ENCODE assay signal across 10 mouse cellular contexts in genomic region chr2:30646833-30647232, GRCm38 (mm10). TPM values are rescaled to one million over a fixed set of nuclear protein-coding genes. Genes with fewer than 3 reads are reported as not detected.
DNase-seq lines count a peak whose midpoint lies in the region; ATAC-seq and TF ChIP-seq lines count a peak whose summit lies in the region.
"Had no signal": no experiment of that assay in that cellular context is flagged by ENCODE, and none has a peak within 500 bp of the region (broad histone marks: within the 10 kb centered on the region; RNA-seq: fewer than 3 reads in every experiment).

No protein-coding gene starts in this region.

- no peaks in the 10 kb centered on the region for H3K9me3 ChIP-seq in forebrain, embryonic 16.5 days (ENCODE audit: control insufficient read depth, low read length)
- H3K9me3 ChIP-seq in stomach, postnatal 0 days (ENCODE audit: control insufficient read depth, low read length): no peaks in the 10 kb centered on the region

- 2% methylated on average over 5 of the region's 5 CpGs for WGBS in forebrain, embryonic 16.5 days
- WGBS in stomach, postnatal 0 days: 25% methylated on average over 5 of the region's 5 CpGs

- peak overlapping the region; percentile 50 for H3K4me2 ChIP-seq in forebrain, embryonic 16.5 days (ENCODE audit: low read length)
- no peak overlapping the region for H3K4me2 ChIP-seq in stomach, postnatal 0 days (replicated peaks; ENCODE audit: low read depth)

- peaks cover 39% of the 10 kb centered on the region for H3K4me1 ChIP-seq in forebrain, embryonic 16.5 days (replicated peaks; ENCODE audit: control insufficient read depth, insufficient read depth, low read length)
- peaks cover 7% of the 10 kb centered on the region; the same call in 1 of the 2 replicates for H3K4me1 ChIP-seq in stomach, postnatal 0 days (replicated peaks; ENCODE audit: control insufficient read depth, insufficient read depth)

- no peak for TF ChIP-seq EP300 in stomach, postnatal 0 days (optimal IDR thresholded peaks at IDR 0.05)

- H3K4me3 ChIP-seq in forebrain, embryonic 16.5 days (replicated peaks; ENCODE audit: low read length): no peak overlapping the region
- peak overlapping the region; percentile 0; the same call in 1 of the 2 replicates for H3K4me3 ChIP-seq in layer of hippocampus, adult 2 months
- no peak overlapping the region for H3K4me3 ChIP-seq in stomach, postnatal 0 days (ENCODE audit: low read depth, low read length)

- H3K27ac ChIP-seq in forebrain, embryonic 16.5 days (ENCODE audit: low read length): peak overlapping the region; percentile 100
- peak overlapping the region; percentile 99 for H3K27ac ChIP-seq in layer of hippocampus, adult 2 months
- H3K27ac ChIP-seq in stomach, postnatal 0 days (replicated peaks): peak overlapping the region; percentile 61

- H3K9ac ChIP-seq in forebrain, embryonic 16.5 days (replicated peaks; ENCODE audit: low read depth, low read length): peak overlapping the region; percentile 70
- H3K9ac ChIP-seq in stomach, postnatal 0 days (ENCODE audit: low read length): peak overlapping the region; percentile 36; the same call in 1 of the 2 replicates

- no peaks in the 10 kb centered on the region for H3K36me3 ChIP-seq in forebrain, embryonic 16.5 days (ENCODE audit: control insufficient read depth, insufficient read depth)
- no peaks in the 10 kb centered on the region for H3K36me3 ChIP-seq in stomach, postnatal 0 days (ENCODE audit: control insufficient read depth, insufficient read depth, low read length)

- no peak for TF ChIP-seq CTCF in layer of hippocampus, adult 2 months (conservative IDR thresholded peaks at IDR 0.05)
- TF ChIP-seq CTCF in stomach, postnatal 0 days (IDR thresholded peaks at IDR 0.05; ENCODE audit: low read depth): no peak

- peak; percentile 76 for ATAC-seq in forebrain, embryonic 16.5 days
- no peak for ATAC-seq in stomach, postnatal 0 days (ENCODE audit: low FRiP score, low TSS enrichment)
- ATAC-seq: Patski had no signal

- DNase-seq in retina, postnatal 1 day: peak; percentile 83
- DNase-seq in retina, embryonic 14.5 days (ENCODE audit: low spot score): no peak
- DNase-seq in heart, postnatal 4 days: peak; percentile 63
- DNase-seq in layer of hippocampus, adult 2 months (ENCODE audit: low spot score in 2 of 2): peak in 1 of 2 experiments; percentile 66
- peak; percentile 59 to 75 for DNase-seq in lung, postnatal 4 days
- DNase-seq in stomach, postnatal 0 days (ENCODE audit: low spot score): peak; percentile 56
- DNase-seq in thymus, postnatal 25 days: no peak

- no peaks in the 10 kb centered on the region for H3K27me3 ChIP-seq in forebrain, embryonic 16.5 days (replicated peaks; ENCODE audit: control insufficient read depth, insufficient read depth, low read length)
- H3K27me3 ChIP-seq in stomach, postnatal 0 days (ENCODE audit: control insufficient read depth, insufficient read depth, low read length): no peaks in the 10 kb centered on the region
- H3K27me3 ChIP-seq: Patski had no signal

RNA-seq across cellular contexts. Expression of gene Cstad, which starts 52.0 kb away (rescaled TPM):
- 0.89 and 0.93 TPM in 2 replicates for polyA plus RNA-seq in forebrain, embryonic 16.5 days (2015; fragmentation: Nextera tagmentation; extraction: Ambion mirVana)
- total RNA-seq in heart, postnatal 4 days (2021): 1 to 10 TPM; 1.7 to 3.2 TPM
- total RNA-seq in layer of hippocampus, adult 2 months (2021): 10 to 100 TPM in 1 of 2 experiments, 1 to 10 TPM in 1; 7.8 to 11.3 TPM
- polyA plus RNA-seq in stomach, postnatal 0 days (2015; fragmentation: Nextera tagmentation; extraction: Ambion mirVana): 0.57 and 0.63 TPM in 2 replicates
- polyA plus RNA-seq: small intestine, adult 2 months had no signal

Comparison
In these comparisons a context has a peak if more than half of its experiments do, and no peak if none do; other contexts are left out.
1. DNase-seq: peak in retina, postnatal 1 day (single experiment), heart, postnatal 4 days (single experiment), lung, postnatal 4 days (2 of 2) and stomach, postnatal 0 days (single experiment); none in retina, embryonic 14.5 days (single experiment) and thymus, postnatal 25 days (single experiment).
2. Peak in every context shown above with its lines, with median percentiles within 50 percentile points of each other: H3K27ac ChIP-seq.